Mouse (Mus musculus) MN1 (cell line): ENCODE results near the gene Cxadr.
"Not testable (repeated sequence)": the region's sequence is repeated elsewhere in the genome, so short reads cannot be mapped to it uniquely, and the experiment has no call there.

Experiments used
- DNase-seq: peaks from one replicate; pipeline ENCODE4 v3.0.0-alpha.2; 2016; ENCODE audit warnings: low spot score

Gene Cxadr

DNA sequence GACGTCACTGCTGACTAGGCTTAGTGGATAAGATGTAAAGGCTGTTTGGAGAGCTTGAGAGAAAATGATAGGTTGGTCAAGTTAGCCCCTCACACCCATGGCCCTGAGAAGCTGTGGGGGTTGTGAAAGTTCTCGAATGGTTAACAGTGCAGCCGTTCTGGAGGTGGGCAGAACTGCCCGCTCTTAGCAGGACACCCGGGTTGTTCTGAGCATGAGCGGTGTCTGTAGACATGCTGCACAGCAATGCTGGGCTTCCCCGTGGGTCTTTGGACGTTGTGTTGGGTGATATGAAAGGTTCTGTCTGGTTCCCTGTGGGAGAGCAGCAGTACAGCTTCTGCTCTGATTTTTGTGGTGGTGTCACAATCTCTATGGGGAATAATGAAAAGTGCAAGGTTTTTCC is 5.3 kb downstream of the Cxadr start:
- no peak for DNase-seq

DNA sequence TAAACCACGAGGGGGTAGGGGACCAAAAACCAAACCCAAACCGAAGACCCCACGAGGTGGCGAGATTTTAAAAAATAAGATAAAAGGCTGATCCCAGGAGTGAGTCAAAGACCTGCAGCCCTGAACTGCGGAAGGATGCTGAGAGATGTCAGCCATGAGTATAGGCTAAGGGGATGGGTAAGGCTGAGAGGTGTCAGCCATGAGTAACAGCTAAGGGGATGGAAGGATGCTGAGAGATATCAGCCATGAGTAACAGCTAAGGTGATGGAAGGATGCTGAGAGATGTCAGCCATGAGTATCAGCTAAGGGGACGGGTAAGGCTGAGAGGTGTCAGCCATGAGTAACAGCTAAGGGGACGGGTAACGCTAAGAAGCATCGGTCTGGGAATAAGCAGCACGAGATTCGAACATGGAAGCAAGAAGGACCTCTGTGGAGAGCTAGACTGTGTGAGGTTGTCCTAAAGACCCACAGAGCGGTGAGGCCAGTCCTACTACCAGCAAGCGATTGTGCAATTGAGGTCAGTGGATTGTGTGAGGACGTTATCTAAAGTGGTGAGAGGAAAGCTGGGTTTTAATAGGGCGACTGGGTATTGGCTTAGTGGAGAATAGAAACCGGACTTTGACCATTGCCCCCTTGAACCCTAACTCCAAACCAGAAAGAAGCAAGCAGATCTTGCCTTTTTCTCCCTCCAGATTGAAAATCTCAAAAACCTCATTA is 6.3 kb downstream of the Cxadr start:
- no peak for DNase-seq

DNA sequence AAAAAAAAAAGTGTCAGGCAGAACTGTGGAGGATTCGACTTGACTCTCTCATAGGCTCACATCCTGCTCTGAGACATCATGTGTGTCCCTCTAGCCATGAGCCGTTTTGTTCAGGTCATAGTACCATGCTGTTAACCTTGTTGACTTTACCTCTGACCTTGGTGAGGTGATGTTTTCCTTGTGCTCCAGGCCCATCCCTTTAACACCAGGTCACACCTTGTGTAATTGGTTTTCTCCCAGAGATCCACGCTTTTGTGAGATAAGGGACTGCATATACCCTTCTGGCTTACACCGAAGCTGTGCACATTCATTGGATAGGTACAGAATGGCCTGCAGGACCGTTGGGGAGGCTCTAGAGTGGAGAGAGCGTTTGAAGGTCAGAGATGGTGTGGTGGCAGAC is 8.0 kb downstream of the Cxadr start:
- no peak for DNase-seq

DNA sequence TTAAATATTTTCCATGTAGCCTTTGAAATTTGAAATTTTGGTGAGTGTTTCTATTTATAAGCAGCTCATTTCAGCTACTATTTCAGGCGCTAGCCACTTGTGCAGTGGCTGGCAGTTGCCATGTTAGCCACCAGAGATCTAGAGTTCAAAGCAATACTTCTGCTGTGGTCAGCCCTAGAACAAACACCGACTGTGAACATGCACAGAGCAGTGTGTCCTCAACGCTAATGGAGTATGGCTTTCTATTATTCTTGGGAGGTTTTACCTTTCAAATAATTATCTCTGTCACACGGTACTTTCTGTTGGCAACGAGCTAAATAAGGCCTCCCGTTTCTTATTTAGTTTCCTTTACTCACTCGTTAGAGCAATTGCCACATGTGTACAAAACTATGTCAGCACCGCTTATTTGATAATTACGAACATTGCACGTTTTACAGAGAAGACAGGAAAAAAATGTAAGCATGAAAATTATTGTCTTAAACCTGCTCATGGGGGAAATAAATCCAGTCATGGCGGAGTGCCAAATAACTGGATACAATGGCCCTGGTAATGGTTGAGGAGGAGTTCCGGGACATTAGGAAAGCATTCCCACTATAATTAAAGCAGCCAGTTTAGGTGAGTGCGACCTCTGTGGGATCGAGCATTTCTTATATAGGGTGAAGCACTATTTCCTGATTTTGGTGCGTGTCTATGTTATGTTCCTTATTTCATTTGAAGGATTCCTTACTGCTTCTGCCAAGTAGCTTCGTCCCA is 12.0 kb downstream of the Cxadr start:
- no peak for DNase-seq

DNA sequence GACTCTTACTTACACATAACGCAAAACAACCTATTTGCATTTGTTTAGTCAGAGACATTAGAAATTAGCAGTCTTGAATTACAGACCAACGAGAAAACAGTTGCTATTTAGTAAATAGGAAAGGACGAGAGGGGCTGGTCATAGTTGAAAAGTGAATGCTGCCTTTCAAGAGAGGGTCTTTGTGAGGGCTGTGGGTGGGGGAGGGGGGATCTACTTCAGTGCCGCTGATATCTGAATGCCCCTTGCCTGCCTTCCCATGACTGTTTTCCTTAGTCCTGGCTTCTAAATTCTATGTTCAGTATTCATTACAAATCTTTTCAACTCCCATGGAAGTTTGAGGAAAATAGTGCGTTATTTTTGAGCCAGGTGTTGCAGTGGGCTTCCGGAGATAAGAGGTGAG is 12.7 kb downstream of the Cxadr start:
- DNase-seq: no peak

DNA sequence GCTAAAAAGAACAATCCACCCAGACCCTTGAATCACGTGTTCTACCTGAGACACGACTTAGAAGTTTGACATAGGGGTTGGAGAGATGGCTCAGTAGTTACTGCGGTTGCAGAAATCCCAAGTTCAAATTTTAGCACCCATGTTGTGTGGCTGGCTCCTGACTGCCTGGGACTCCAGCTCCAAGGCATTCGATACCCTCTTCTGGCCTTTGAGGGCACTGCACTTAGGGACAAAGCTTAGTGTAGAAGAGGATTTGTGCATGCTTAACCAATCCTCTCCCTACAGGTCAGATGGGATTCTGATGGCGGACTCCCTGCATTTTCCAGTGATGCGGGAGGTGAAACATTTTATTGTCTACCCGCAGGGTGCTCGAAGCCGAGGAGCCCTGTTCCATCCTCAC is 15.6 kb downstream of the Cxadr start:
- DNase-seq: no peak

DNA sequence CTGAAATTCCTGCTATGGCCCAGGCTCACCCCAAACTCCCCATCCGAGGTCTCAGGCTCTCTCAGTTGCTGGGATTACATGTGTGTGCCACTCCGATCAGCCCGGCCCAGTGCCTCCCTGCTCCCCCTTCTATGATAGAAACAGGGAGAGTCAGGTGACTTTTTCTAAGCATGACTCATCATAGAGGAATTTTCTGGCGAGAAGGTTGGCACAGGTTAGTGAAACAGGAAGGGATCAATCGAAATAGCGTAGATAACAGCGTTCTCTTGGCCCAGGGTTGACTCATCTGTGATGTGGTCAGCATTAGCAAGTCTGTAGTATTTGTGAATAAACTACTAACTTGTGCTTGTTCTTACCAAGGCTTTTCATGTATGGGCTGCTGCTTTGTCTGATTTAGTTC is 16.7 kb downstream of the Cxadr start:
- DNase-seq: no peak

DNA sequence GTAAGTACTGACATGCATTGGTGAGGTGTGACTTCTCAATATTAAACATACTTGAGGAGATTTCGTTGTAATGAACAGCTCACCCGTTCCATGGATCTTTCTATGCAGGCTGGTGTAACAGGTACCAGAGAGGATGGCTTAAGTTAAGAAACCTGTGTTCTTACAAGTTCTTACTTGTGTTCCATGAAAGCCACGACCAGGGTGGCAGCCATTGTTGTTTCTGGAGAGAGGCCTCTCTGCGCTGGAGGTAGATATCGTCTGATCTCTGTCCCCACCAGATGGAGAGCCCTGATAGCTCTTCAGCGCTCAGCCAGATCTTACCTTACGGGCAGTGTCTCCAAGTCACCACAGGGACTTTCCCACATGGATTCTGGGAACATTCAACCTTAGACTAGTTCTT is 18.4 kb downstream of the Cxadr start:
- DNase-seq: no peak

DNA sequence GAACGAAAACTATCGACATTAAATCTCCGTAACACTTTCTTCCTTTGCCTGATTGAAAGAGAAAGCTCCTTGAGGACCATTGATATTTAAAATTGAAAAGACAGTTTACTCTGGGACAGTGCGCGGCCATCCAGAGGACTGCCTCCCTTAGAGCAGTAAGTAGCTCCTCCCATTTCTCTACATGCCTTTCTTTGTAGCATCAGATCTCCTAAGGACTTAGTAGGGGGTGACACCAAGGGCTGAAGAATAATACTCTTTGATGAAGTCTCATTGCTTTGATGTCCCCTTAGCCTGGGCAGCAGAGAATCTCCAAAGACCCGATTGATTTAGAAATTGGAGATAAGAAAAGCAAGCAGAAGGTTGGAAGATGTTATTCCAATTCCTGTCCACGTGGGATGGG is 20.3 kb downstream of the Cxadr start:
- DNase-seq: no peak

DNA sequence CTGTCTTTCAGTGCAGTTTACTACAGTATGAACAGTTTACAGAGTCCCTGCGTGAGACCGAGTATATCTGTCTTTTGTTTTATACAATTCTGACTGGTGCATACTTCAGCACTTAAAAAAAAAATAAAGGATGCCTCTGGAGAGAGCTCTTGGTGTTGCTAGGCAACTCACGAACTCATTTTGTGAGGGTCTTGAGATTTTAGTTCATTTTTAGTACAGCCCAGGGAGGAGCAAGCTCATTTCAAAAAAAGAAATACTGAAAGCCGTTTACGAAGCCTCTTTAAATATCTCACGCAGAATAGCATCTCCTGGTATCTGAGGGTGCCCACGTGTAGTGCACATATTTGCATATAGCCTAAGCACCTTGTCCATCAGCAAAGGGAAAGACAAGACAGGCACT is 20.9 kb downstream of the Cxadr start:
- no peak for DNase-seq

DNA sequence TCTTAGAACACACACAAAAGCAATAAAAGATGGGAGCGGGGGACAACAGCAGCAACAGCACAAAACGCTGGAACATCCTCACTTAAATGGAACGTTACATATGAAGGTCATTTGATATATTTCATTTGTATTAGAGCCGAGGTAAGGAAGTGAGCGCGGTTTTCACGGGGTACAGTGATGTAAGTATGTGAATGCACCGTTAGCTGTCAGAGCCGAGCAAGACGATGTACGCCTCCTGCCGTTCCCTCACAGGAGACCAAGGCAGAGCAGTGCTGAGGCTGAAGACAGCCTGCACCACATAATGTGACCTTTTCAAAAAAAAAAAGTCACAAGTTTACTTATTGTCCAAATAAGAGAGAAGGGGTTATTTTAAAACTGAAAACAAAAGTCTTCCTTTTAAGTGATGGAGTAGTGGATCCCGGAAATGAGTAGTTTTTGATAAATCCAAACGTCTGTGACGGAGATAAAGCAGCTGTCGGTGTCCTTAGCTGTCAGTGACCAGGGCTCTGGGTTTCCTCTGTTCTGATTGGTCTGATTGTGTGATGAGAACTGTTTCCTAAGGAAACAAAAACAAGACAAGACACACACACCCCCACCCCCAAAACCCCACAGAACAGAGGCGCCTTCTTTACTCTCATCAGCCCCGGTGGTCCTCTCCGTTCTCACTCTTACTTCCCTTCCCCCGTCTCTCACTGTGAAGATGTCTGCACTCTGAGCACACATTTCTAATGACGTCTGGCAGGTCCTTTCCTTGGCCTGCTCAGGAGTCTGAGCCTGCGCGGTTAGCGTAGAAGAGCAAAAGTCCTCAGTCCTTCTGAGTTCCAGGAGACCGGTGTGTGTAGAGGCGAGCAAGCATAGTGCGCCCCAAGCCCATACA is 24.9 kb downstream of the Cxadr start:
- DNase-seq: no peak

DNA sequence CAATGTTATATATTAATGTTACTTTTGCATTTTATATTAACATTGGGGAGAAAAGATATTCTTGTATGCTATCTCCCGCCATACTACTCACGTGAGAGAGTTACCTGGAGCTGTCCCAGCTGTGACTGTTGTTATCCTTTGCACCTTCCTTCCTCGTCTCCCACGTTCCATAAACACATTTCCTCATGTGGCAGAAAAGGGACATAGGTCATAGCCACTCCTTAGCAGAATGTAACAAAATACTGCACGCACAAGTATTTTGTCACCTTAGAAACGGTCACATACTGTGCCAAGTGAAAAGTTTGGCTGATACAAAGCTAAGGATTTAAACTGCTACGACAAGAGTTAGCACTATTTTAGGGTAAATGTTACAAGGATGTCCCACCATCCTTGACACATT is 26.3 kb downstream of the Cxadr start:
- no peak for DNase-seq

DNA sequence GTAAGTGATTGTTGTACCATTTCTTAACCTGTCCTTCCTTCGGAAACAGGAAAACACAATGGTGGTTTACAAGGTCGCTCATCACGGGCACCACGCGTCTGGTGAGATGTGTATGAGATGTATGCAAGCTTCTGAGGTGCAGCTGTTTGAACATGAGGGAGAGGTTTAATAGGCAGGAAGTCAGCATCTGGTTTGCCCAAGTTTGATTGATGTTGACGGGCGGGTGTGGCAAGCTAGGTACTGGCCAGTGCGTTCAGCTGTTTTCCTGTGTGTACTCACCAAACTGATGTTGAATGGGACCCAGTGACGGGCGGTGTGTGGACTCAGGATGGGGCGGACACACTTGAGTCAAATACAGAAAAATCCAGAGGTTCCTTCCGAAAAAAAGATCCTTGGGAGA is 26.7 kb downstream of the Cxadr start:
- no peak for DNase-seq

DNA sequence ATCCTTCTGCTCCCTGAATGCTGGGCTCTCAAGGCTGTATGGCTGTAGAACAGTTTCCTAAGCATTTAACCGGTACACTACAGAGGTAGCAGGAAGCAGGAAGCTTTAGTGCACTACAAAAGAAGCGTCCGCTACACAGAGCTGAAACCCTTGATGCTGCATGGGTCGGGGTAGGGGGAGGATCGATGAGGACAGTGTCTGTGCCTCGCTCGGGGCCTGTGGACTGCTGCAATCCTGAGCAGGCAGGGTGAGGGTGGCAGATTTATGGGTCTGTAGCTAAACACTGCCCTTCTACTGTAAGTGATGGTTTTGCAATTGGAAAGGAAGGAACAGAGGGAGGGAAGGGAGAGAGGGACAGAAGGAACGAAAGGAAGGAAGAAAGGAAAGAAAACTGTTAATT is 35.9 kb downstream of the Cxadr start:
- no peak for DNase-seq

DNA sequence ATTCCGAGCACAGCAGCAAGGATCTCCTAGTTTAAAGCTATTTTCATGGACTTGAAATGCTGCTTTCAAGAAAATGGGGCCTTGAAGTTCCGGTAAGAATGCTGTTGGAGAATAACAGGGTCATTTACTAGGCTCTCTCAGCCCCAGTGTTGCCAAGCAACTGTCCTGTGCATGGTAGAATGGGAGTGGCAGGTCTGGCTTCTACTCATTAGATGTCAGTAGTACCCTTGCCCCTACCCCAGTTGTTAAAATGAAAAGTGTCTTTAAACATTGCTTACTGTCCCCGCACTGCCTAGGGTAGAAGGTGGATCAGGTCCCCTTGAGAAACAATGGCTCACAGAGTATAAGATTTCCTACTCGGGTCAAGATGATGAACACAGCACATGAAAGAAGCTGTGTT is 40.1 kb downstream of the Cxadr start:
- DNase-seq: no peak

DNA sequence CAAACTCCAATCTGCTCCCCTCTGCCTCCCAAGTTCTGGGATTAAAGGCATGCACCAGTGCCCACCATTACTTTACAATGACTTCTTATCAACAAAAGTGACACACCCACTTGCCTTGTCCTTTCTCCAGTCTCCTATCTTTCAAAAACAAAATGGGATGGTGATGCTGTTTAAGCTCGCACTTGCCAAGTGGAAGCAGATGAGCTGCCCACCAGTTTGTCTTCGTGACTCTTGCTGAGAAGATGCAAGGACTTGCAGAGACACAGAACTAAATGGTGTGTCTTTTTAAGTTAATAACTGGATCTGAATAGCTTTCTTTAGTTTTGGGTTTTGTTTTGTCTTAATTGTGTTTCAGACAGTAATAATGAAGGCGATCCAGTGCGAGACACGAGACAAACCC is 41.5 kb downstream of the Cxadr start:
- no peak for DNase-seq

DNA sequence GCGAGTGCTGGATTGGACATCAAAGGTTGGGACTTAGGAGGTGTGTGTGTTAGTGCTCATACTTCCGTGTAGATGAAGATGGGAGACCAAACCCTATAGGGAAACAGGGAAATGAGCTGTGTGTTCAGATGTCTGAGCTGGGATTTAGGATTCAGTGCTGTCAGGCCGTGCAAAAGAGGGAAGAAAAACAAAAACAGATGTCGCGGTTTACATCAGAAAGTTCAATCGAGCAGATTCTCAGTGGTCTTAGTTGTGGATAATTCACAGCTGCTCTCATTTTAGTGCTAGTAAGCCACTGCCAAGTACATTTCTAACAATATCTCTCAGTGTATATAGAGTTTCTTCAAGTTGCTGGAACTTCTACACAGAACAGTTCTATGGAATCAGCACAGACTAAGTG is 42.5 kb downstream of the Cxadr start:
- no peak for DNase-seq

DNA sequence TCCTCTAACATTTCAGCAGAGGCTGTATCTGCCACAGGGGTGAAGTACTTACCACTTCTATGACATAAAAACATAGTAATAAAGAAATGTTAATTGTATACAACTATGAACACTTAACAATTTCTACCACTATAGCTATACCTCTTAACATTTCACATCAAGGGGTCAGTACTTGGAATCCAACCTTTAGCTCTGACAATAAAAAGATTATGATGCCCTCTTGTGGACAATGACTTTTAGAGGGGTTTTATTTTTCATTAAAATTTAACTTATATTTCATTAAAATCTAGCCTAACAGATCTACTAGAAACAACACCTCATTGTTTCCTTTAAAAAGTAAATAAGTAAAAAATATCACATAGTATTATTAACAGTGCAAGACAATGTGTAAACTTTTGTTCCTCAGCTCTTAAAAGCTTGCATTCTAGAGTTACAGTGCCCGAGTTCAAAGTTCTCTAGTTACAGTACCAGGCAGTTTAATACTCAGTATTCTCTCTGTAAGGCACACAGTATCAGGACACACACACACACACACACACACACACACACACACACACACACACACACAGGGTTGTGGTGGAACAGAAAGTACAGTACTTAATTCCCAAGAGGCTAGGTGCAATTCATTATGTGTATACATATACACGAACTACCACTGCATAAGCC is 45.5 kb downstream of the Cxadr start:
- no peak for DNase-seq

DNA sequence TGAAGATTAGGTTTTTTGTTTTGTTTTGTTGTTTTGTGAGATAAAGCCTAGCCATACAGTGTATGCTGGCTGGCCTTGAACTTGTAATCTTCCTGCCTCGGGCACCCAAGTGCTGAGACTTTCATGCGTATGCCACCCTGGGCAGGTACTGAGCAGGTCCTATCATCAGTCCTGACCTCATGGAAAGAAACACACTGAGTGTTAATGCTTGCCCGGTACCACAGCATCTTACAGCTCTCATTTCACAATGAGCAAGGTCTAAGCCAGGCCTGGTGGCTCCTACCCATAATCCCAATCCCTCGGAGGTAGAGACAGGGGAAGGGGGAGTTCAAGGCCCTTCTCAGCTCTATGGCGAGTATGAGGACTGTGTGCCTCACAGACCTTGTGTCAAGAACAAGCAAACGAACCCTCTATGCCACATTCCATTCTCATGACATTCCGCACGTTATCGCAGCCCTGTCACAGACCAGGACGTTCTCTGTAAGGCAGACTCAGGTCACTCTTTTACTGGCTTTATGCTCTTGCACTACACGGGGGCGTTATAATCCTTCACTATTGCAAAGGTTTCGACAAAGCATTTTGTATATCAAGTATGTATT is 46.1 kb downstream of the Cxadr start:
- DNase-seq: no peak

DNA sequence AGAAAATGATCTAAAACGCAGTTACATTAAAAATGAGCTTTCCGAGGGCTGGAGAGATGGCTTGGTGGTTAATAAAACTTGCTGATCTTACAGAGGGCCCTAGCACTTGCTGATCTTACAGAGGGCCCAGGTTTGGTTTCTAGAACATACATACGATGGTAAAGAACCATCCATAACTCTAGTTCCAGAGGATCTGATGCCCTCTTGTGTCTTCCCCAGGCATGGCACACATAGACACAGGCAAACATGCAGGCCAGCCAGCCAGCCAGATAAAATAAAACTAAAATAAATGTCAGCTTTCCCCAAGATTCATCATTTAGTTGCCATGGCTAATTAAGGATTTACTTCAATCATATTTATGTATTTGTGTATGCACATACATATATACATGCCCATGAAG is 56.5 kb downstream of the Cxadr start:
- no peak for DNase-seq

DNA sequence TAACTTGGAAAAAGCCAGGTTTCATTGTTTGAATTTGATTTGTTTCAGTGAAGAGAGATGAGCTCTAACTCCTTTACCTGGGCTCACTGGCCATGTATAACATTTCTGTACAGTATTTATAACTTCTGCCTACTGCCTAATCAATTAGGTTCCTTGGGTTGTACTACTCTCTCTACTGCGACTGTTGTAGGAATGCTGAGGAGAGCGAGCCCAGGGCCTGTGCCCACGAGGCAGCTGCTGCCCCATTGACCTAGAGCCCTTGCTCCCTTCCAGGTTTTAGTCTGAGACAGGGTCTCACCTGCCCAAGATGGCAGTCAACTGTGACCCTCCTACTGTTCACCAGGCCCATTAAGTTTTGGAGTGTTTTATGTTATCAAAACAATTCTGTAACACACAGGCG is 60.2 kb downstream of the Cxadr start:
- DNase-seq: no peak

DNA sequence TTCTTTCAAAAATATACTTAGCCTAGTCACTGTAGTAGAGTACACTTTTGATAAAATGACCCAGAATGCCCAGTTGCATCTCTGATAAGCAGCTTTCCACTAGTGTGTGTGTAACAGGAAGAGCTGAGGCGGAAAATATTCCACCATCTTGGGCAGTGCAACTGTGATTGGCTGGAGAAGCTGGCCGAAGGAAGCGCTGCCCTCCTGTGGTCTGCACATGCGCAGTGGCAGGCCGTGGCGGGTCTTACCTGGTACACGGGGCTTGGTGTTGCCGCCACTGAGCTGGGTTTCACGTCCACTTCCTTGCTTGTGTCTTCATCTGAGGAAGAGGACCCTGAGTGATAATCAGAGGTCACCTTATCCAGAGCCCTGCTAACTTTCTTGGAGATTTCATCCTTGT is 63.3 kb downstream of the Cxadr start:
- not testable (repeated sequence) for DNase-seq
